Mouse (Mus musculus) stomach, embryonic 16.5 days (tissue): Measurements from ENCODE around the gene B3gnt7. TPM values are rescaled to one million over a fixed set of nuclear protein-coding genes. Genes with fewer than 3 reads are reported as not detected.

ENCODE experiments used
- ATAC-seq: fragments of 200-750 bp; cut with Nextera tagmentation; 2 replicates; pipeline ENCODE4 v1.8.0; 2017; ENCODE audit warnings: moderate number of reproducible peaks, moderate TSS enrichment; ENCODE audit not compliant: insufficient read depth, low FRiP score
- H3K27ac ChIP-seq: fragments of 300-500 bp; sonication (generic); 2 replicates; pipeline ENCODE4 v1.5.1; 2014; ENCODE audit warnings: low read length
- H3K27me3 ChIP-seq: fragments of 300-500 bp; sonication (generic); 2 replicates; pipeline ENCODE4 v1.6.1; 2014; ENCODE audit warnings: low read length, control low read depth, mixed read lengths; ENCODE audit not compliant: control insufficient read depth, insufficient read depth
- H3K36me3 ChIP-seq: fragments of 300-500 bp; sonication (generic); 2 replicates; pipeline ENCODE4 v1.6.1; 2014; ENCODE audit warnings: low read length; ENCODE audit not compliant: control insufficient read depth, insufficient read depth
- H3K4me1 ChIP-seq: fragments of 300-500 bp; sonication (generic); 2 replicates; pipeline ENCODE4 v1.6.1; 2014; ENCODE audit warnings: low read length, control low read depth, mixed read lengths; ENCODE audit not compliant: control insufficient read depth, insufficient read depth
- H3K4me2 ChIP-seq: fragments of 300-500 bp; sonication (generic); 2 replicates; pipeline ENCODE4 v1.6.1; 2014; ENCODE audit warnings: low read depth, low read length, mixed read lengths
- H3K4me3 ChIP-seq: fragments of 300-500 bp; sonication (generic); replicated peaks from 2 replicates; pipeline ENCODE4 v1.5.1; 2014; ENCODE audit warnings: mild to moderate bottlenecking, low read length
- H3K9ac ChIP-seq: fragments of 300-500 bp; sonication (generic); 2 replicates; pipeline ENCODE4 v1.6.1; 2014; ENCODE audit warnings: low read length
- H3K9me3 ChIP-seq: fragments of 300-500 bp; sonication (generic); replicated peaks from 2 replicates; pipeline ENCODE4 v1.6.1; 2016; ENCODE audit warnings: low read length, control low read depth; ENCODE audit not compliant: control insufficient read depth
- WGBS: fragments of 180-500 bp; shearing (Covaris S2); extraction: QIAGEN DNeasy Blood & Tissue Kit; methylation state at CpG from one replicate; pipeline ENCODE4 v1.1.7; 2014; 5-methylcytosine and 5-hydroxymethylcytosine counted together
- polyA plus RNA-seq: library from polyadenylated mRNA; unstranded; fragments of >200 nt; fragmentation: Nextera tagmentation; extraction: Ambion mirVana; gene quantifications from 2 replicates; pipeline ENCODE4 v1.2.1, GENCODE M21; 2015

B3gnt7 gene
- polyA plus RNA-seq, 1 experiment from 2014 or later, result 4.8 TPM

DNA sequence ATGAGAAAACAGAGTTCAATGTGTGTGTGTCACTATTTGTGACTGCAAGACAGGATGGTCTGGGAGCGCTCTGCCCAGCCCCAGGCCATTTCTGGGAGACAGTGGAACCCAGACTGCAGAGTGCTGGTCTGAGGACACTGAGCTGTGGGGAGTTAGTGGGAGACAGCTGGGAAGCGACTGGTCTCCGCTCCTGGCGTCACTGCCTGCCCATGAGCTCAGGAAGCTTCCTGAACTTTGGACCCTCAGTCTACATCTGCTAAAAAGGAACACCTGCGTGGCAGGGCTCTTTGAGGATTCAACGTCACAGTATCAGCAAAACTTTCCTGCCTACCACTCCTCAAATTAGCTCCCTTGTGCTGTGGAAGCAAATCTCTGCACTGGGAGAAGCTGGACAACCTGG, 30.9 kb upstream of the B3gnt7 start:
- Histone ChIP-seq H3K9ac (no peak overlapping the region), H3K4me1 (no peaks in the 10 kb centered on the region), H3K27ac (no peak overlapping the region), H3K4me2 (no peak overlapping the region), H3K27me3 (no peaks in the 10 kb centered on the region), H3K36me3 (no peaks in the 10 kb centered on the region), H3K4me3 (no peak overlapping the region), H3K9me3 (no peaks in the 10 kb centered on the region)
- WGBS, result 63% methylated on average over 6 of the region's 6 CpGs
- no peak for ATAC-seq

DNA sequence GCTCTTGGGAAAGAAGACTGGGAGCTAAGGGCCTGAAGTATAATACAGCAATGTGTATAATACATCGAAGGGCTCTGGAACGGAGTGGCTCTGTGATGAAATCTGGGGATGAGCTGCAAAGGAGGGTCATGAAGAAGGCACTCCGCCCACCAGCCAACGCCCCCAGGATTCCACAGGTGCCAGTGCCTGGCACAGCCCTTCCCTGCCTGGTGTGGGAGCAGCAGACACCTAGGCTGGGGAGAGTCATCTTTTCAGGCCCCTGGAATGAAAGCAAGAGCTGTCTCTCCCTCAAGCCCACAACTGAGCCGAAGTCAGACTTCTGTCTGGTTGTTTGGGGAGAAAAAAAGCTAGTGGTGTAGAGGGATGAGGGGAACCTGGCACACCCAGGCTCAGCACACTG, 25.6 kb upstream of the B3gnt7 start:
- no peak for ATAC-seq
- Histone ChIP-seq H3K36me3 (no peaks in the 10 kb centered on the region), H3K9me3 (no peaks in the 10 kb centered on the region), H3K27ac (no peak overlapping the region), H3K27me3 (no peaks in the 10 kb centered on the region), H3K4me2 (no peak overlapping the region), H3K4me3 (no peak overlapping the region), H3K9ac (no peak overlapping the region), H3K4me1 (no peaks in the 10 kb centered on the region)
- WGBS, result 73% methylated on average over 5 of the region's 5 CpGs

DNA sequence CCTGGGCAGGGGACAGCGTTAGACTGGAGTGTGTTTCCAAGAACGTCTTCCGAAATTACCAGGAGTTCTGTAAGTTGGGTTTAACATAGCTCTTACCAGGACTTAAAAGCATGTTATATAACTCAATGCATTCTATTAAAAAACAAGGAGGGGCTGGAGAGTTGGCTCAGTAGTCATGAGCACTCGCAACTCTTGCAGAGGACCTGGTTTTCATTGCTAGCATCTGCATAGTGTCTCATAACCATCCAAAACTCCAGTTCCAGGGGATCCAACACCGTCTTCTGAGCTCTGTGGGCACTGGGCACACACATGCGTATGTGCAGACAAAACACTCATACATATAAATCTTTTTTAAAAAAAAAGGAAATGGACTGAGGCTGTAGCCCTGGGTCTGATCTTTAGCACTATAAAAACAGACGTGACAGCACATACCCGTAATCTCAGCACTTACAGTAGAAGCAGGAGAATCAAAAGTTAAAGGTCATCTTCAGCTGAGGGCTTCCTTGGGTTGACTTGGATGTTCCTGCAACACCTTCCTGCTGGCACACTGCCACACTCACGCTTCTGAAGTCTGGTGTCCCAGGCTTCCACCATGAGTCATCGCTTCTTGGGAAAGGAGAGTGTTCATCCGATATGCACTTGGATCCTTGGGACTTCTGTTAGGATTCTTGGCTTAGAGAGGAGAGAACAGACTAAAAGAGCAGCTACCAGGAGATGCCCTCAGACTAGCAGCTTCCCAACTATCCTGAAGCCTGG, 20.7 kb upstream of the B3gnt7 start:
- Histone ChIP-seq H3K27me3 (no peaks in the 10 kb centered on the region), H3K27ac (no peak overlapping the region), H3K36me3 (no peaks in the 10 kb centered on the region), H3K4me1 (no peaks in the 10 kb centered on the region), H3K9ac (no peak overlapping the region), H3K4me2 (no peak overlapping the region), H3K4me3 (no peak overlapping the region), H3K9me3 (no peaks in the 10 kb centered on the region)
- 74% methylated on average over 11 of the region's 11 CpGs for WGBS
- ATAC-seq, result peak; percentile 37; the same call in 1 of the 2 replicates

DNA sequence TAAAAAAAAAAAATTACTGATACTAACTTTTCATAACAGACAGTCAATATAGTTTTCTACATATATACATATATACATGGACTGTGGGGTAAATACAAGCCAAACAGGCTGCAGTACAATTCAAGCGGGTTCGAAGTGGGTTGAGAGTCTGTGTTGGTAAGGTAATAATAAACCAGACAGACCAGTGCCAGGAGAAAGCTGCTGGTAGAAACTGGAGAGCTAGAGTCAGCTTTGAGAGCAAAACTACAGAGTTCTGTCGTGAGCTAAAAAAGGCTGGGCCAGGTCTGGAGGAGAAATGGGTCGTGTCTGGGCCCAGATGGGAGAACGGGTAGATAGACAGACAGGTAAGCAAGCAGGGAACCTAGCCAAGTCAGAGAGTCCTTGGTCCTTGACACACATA, 18.5 kb upstream of the B3gnt7 start:
- ATAC-seq, result no peak
- Histone ChIP-seq H3K27ac (no peak overlapping the region), H3K4me1 (no peaks in the 10 kb centered on the region), H3K9me3 (no peaks in the 10 kb centered on the region), H3K36me3 (no peaks in the 10 kb centered on the region), H3K27me3 (no peaks in the 10 kb centered on the region), H3K4me3 (no peak overlapping the region), H3K9ac (no peak overlapping the region), H3K4me2 (no peak overlapping the region)
- 88% methylated on average over 5 of the region's 5 CpGs for WGBS

DNA sequence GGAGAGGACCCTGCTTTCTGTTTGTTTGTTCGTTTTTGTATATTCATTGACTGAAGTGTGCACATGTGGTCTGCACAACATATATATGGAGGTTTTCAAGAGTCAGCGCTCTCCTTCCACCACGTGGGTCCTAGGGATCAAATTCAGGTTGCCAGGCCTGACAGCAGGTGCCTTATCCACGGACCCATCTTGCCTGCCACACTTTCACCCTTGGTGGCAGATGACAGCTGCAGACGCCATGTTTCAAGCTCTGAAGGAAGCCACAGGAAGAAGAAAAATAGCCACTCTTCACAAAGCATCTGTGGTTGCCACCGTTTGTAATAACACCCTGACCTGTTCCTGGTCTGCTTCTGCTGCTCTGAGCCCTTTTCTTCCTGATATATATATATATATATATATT, 17.3 kb upstream of the B3gnt7 start:
- H3K4me1 ChIP-seq, result no peaks in the 10 kb centered on the region
- 70% methylated on average over 6 of the region's 6 CpGs for WGBS
- no peak overlapping the region for H3K4me2 ChIP-seq
- no peak for ATAC-seq
- no peak overlapping the region for H3K4me3 ChIP-seq
- H3K27me3 ChIP-seq, result no peaks in the 10 kb centered on the region
- H3K9ac ChIP-seq, result no peak overlapping the region
- no peaks in the 10 kb centered on the region for H3K36me3 ChIP-seq
- no peak overlapping the region for H3K27ac ChIP-seq
- no peaks in the 10 kb centered on the region for H3K9me3 ChIP-seq

DNA sequence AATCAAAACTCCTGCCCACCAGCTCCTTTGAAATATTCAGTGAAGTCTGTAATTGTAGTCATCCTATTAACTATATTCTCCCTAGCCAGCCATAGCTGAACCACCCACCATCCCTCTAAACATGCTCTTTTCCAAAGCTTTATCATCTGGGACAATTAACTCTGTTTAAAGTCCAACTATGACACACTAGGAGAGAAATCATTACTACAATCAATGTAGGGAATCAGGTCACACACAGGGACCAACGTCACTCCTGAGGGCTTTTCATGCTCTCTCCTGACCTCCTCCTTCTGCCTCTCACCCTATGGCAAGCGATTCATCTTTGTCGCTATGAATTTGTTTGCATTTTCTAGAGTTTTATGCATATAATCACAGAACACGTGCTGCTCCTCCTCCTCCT, 15.2 kb upstream of the B3gnt7 start:
- no peak overlapping the region for H3K4me2 ChIP-seq
- no peak overlapping the region for H3K4me3 ChIP-seq
- H3K27ac ChIP-seq, result no peak overlapping the region
- no peak overlapping the region for H3K9ac ChIP-seq
- no peaks in the 10 kb centered on the region for H3K4me1 ChIP-seq
- WGBS, result 71% methylated on average over 4 of the region's 4 CpGs
- no peaks in the 10 kb centered on the region for H3K27me3 ChIP-seq
- no peaks in the 10 kb centered on the region for H3K9me3 ChIP-seq
- ATAC-seq, result no peak
- no peaks in the 10 kb centered on the region for H3K36me3 ChIP-seq

DNA sequence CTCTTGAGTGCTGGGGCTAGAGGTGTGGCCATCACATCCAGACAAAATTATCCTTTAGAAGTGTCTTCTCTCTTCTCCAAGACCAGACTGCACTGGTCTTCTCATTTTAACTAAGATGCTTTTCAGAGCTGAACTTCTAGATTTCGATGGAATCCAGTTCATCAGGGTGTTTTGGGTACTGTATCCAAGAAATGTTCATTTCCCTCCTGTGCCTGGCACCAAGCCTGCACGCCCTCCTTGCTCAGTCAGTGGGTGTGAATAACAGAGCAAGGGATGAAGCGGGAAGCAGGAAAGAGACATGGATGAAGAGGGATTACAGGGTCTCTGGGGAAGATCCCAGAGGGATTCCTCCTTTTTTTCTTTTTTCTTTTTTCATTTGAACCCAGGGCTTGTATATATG, 12.2 kb upstream of the B3gnt7 start:
- no peaks in the 10 kb centered on the region for H3K27me3 ChIP-seq
- no peak overlapping the region for H3K27ac ChIP-seq
- no peaks in the 10 kb centered on the region for H3K9me3 ChIP-seq
- no peak overlapping the region for H3K9ac ChIP-seq
- H3K4me2 ChIP-seq, result no peak overlapping the region
- no peak overlapping the region for H3K4me3 ChIP-seq
- H3K36me3 ChIP-seq, result no peaks in the 10 kb centered on the region
- no peak for ATAC-seq
- WGBS, result 60% methylated on average over 3 of the region's 3 CpGs
- no peaks in the 10 kb centered on the region for H3K4me1 ChIP-seq

DNA sequence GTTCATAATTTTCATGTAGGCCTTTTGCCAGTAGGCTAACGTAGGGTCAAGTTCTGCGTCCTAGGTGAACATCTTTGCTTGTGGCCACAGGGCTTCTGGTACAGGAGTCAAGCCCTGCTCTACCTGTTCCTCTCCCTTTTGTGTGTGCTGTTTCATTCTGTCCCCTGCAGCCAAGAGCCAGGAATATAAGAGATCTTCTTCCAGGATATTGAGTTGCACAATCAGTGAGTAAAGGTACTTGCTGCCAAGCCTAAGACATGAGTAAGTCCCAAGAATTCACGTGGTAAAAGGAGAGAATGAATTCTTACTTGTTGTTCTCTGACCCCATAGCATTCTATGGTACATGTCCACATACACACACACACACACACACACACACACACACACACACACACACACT, 9.5 kb upstream of the B3gnt7 start:
- H3K9ac ChIP-seq, result no peak overlapping the region
- no peaks in the 10 kb centered on the region for H3K36me3 ChIP-seq
- H3K9me3 ChIP-seq, result no peaks in the 10 kb centered on the region
- no peak overlapping the region for H3K4me3 ChIP-seq
- no peaks in the 10 kb centered on the region for H3K4me1 ChIP-seq
- H3K27ac ChIP-seq, result no peak overlapping the region
- H3K4me2 ChIP-seq, result no peak overlapping the region
- WGBS, result 84% methylated on average over 3 of the region's 3 CpGs
- no peaks in the 10 kb centered on the region for H3K27me3 ChIP-seq
- no peak; the same call in 1 of the 2 replicates for ATAC-seq

DNA sequence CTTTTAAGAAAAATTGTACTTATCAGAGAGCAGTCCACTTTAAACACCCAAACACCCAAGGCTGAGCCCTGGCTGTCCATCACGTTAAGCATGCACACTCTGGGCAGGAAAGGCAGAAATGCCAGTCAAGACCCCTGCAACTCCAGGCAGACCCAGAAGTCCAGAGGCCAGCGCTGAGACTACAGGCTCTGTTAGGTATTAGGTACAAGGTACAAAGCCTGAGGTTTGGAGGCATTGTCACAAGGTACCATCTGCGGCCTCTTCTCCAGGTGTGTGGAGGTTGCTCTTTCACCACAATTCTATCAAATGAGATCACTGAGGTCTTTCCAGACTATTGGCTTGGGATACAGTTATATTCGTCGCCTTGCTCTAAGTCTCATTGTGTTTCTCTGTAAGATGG, 8.8 kb upstream of the B3gnt7 start:
- no peak overlapping the region for H3K9ac ChIP-seq
- ATAC-seq, result no peak
- no peaks in the 10 kb centered on the region for H3K27me3 ChIP-seq
- H3K4me2 ChIP-seq, result no peak overlapping the region
- H3K4me1 ChIP-seq, result no peaks in the 10 kb centered on the region
- WGBS, result 87% methylated on average over 5 of the region's 5 CpGs
- no peak overlapping the region for H3K4me3 ChIP-seq
- H3K27ac ChIP-seq, result no peak overlapping the region
- H3K36me3 ChIP-seq, result no peaks in the 10 kb centered on the region
- no peaks in the 10 kb centered on the region for H3K9me3 ChIP-seq
